Mouse (Mus musculus) kidney, adult 2 months (tissue): ENCODE measurements at regions not wholly inside any gene's neighbourhood (a gene's known extent, or its start where the extent isn't known, plus 50 kb on each side); places are given as distances from the start of the nearest gene placed in this dataset.

Source experiments
- DNase-seq: peaks from one replicate; pipeline ENCODE4 v3.0.0; 2021
- H3K27ac ChIP-seq: fragments of 200-500 bp; 2 replicates; pipeline ENCODE4 v1.5.1; 2012; ENCODE audit warnings: low read depth, low read length, control low read depth, inconsistent platforms; ENCODE audit not compliant: insufficient read depth
- H3K27me3 ChIP-seq: fragments of 200-500 bp; replicated peaks from 2 replicates; pipeline ENCODE4 v1.6.1; 2012; ENCODE audit warnings: mild to moderate bottlenecking, moderate library complexity, low read length, inconsistent platforms; ENCODE audit not compliant: control insufficient read depth, insufficient read depth
- H3K36me3 ChIP-seq: fragments of 200-500 bp; 2 replicates; pipeline ENCODE4 v1.6.1; 2012; ENCODE audit warnings: mild to moderate bottlenecking, moderate library complexity, low read length, inconsistent platforms; ENCODE audit not compliant: control insufficient read depth, insufficient read depth
- H3K4me1 ChIP-seq: fragments of 200-500 bp; 2 replicates; pipeline ENCODE4 v1.6.1; 2011; ENCODE audit warnings: low read length; ENCODE audit not compliant: control insufficient read depth, insufficient read depth
- H3K4me3 ChIP-seq: fragments of 200-500 bp; 2 replicates; pipeline ENCODE4 v1.5.1; 2011; ENCODE audit warnings: mild to moderate bottlenecking, low read depth, low read length, control low read depth; ENCODE audit not compliant: insufficient read depth
- CTCF ChIP-seq: fragments of 200-500 bp; conservative IDR thresholded peaks from 2 replicates; pipeline ENCODE4 v1.5.1; 2011; ENCODE audit warnings: low read depth, mild to moderate bottlenecking, control low read depth, low read length, moderate library complexity, mixed read lengths; ENCODE audit not compliant: insufficient read depth, insufficient read length
- POLR2A ChIP-seq: fragments of 200-500 bp; IDR thresholded peaks from one replicate; pipeline ENCODE4 v1.6.1; 2011; ENCODE audit warnings: low read depth, low read length, control low read depth
- WGBS: fragments of 180-500 bp; shearing (Covaris S2); methylation state at CpG from one replicate; pipeline ENCODE4 v1.1.7; 2018; 5-methylcytosine and 5-hydroxymethylcytosine counted together

- 73% methylated on average over 4 of the region's 4 CpGs for WGBS
These were observed 64.2 kb upstream of the Pitx1 start for GRCm38 (mm10) chr13:55900190-55900526.

GRCm38 (mm10) chr13:55899501-55900189 lies 63.7 kb upstream of the Pitx1 start:
- H3K27ac ChIP-seq, result no peak overlapping the region
- no peaks in the 10 kb centered on the region for H3K27me3 ChIP-seq
- no peaks in the 10 kb centered on the region for H3K36me3 ChIP-seq
- no peak overlapping the region for H3K4me3 ChIP-seq
- no peak for DNase-seq
- no peak for TF ChIP-seq POLR2A
- no peak for TF ChIP-seq CTCF
- WGBS, result 71% methylated on average over 10 of the region's 10 CpGs
- no peaks in the 10 kb centered on the region for H3K4me1 ChIP-seq

More at GRCm38 (mm10) chr13:55900190-55900526, 64.2 kb upstream of the Pitx1 start:
- DNase-seq, result no peak
- Histone ChIP-seq H3K27ac (no peak overlapping the region), H3K4me3 (no peak overlapping the region), H3K4me1 (no peaks in the 10 kb centered on the region), H3K27me3 (no peaks in the 10 kb centered on the region), H3K36me3 (no peaks in the 10 kb centered on the region)
- TF ChIP-seq CTCF (no peak), POLR2A (no peak)

GRCm38 (mm10) chr13:55898999-55899398 lies 63.0 kb upstream of the Pitx1 start:
- no peak overlapping the region for H3K27ac ChIP-seq
- no peak for DNase-seq
- no peaks in the 10 kb centered on the region for H3K36me3 ChIP-seq
- H3K4me3 ChIP-seq, result no peak overlapping the region
- no peaks in the 10 kb centered on the region for H3K27me3 ChIP-seq
- 48% methylated on average over 8 of the region's 8 CpGs for WGBS
- H3K4me1 ChIP-seq, result no peaks in the 10 kb centered on the region
- TF ChIP-seq CTCF, result no peak
- no peak for TF ChIP-seq POLR2A

- TF ChIP-seq CTCF (no peak), POLR2A (no peak)
- Histone ChIP-seq H3K36me3 (no peaks in the 10 kb centered on the region), H3K27ac (no peak overlapping the region), H3K27me3 (no peaks in the 10 kb centered on the region), H3K4me1 (no peaks in the 10 kb centered on the region), H3K4me3 (no peak overlapping the region)
- no peak for DNase-seq
- WGBS, result 76% methylated on average over 17 of the region's 17 CpGs
These were observed 62.4 kb upstream of the Pitx1 start for GRCm38 (mm10) chr13:55898257-55898950.

GRCm38 (mm10) chr13:55895505-55895904 lies 59.5 kb upstream of the Pitx1 start:
- WGBS, result 82% methylated on average over 5 of the region's 5 CpGs
- H3K27me3 ChIP-seq, result no peaks in the 10 kb centered on the region
- H3K4me3 ChIP-seq, result no peak overlapping the region
- H3K36me3 ChIP-seq, result no peaks in the 10 kb centered on the region
- no peak for DNase-seq
- TF ChIP-seq CTCF, result no peak
- TF ChIP-seq POLR2A, result no peak
- no peak overlapping the region for H3K27ac ChIP-seq
- no peaks in the 10 kb centered on the region for H3K4me1 ChIP-seq

- Histone ChIP-seq H3K4me1 (no peaks in the 10 kb centered on the region), H3K27me3 (no peaks in the 10 kb centered on the region), H3K27ac (no peak overlapping the region), H3K4me3 (no peak overlapping the region), H3K36me3 (no peaks in the 10 kb centered on the region)
- DNase-seq, result no peak
- TF ChIP-seq CTCF (no peak), POLR2A (no peak)
- 65% methylated on average over 25 of the region's 25 CpGs for WGBS
These were observed 57.4 kb upstream of the Pitx1 start for GRCm38 (mm10) chr13:55893154-55894018.

- H3K27me3 ChIP-seq, result no peaks in the 10 kb centered on the region
- H3K36me3 ChIP-seq, result no peaks in the 10 kb centered on the region
- no peak for TF ChIP-seq CTCF
- no peak for TF ChIP-seq POLR2A
- no peak overlapping the region for H3K27ac ChIP-seq
- no peaks in the 10 kb centered on the region for H3K4me1 ChIP-seq
- DNase-seq, result no peak
- no peak overlapping the region for H3K4me3 ChIP-seq
- WGBS, result 85% methylated on average over 3 of the region's 3 CpGs
These were observed 56.3 kb upstream of the Pitx1 start for GRCm38 (mm10) chr13:55892250-55892649.
